Mouse (Mus musculus): Measurements from ENCODE around the gene Ndufa13.

Ndufa13 gene

GRCm38 (mm10) chr8:69906260-69906659 is 3.9 kb upstream of the Ndufa13 start:
- no peak for DNase-seq

GRCm38 (mm10) chr8:69904096-69904495 is 1.7 kb upstream of the Ndufa13 start:
- DNase-seq: no peak

- peak; percentile 99 for DNase-seq
Measured at GRCm38 (mm10) chr8:69903063-69903542, 745 bp upstream of the Ndufa13 start.

- peak; percentile 97 for DNase-seq
Measured at GRCm38 (mm10) chr8:69901484-69902162, 735 bp downstream of the Ndufa13 start.

GRCm38 (mm10) chr8:69900895-69901451 is 1.4 kb downstream of the Ndufa13 start:
- no peak for DNase-seq

- DNase-seq: no peak
Measured at GRCm38 (mm10) chr8:69899876-69900275, 2.5 kb downstream of the Ndufa13 start.

GRCm38 (mm10) chr8:69897857-69898256 is 4.5 kb downstream of the Ndufa13 start:
- DNase-seq: no peak

GRCm38 (mm10) chr8:69895772-69896451 is 6.4 kb downstream of the Ndufa13 start:
- DNase-seq: no peak

GRCm38 (mm10) chr8:69894836-69895332 is 7.5 kb downstream of the Ndufa13 start:
- DNase-seq: no peak

GRCm38 (mm10) chr8:69893863-69894262 is 8.5 kb downstream of the Ndufa13 start:
- peak; percentile 42 for DNase-seq

- peak; percentile 48 for DNase-seq
Measured at GRCm38 (mm10) chr8:69890813-69891241, 11.5 kb downstream of the Ndufa13 start.

- no peak for DNase-seq
Measured at GRCm38 (mm10) chr8:69888902-69889301, 13.5 kb downstream of the Ndufa13 start.

- no peak for DNase-seq
Measured at GRCm38 (mm10) chr8:69888244-69888866, 14.0 kb downstream of the Ndufa13 start.

GRCm38 (mm10) chr8:69887289-69888243 is 14.8 kb downstream of the Ndufa13 start, which contains the start of gene Cilp2:
Gene Cilp2, minus strand, starts transcription at chr8:69887687.
- no peak for DNase-seq

GRCm38 (mm10) chr8:69884141-69884540 is 18.2 kb downstream of the Ndufa13 start:
- no peak for DNase-seq

GRCm38 (mm10) chr8:69882833-69883600 is 19.3 kb downstream of the Ndufa13 start:
- no peak for DNase-seq

GRCm38 (mm10) chr8:69882021-69882756 is 20.2 kb downstream of the Ndufa13 start:
- DNase-seq: no peak

GRCm38 (mm10) chr8:69881261-69881865 is 21.0 kb downstream of the Ndufa13 start:
- DNase-seq: no peak

- DNase-seq: no peak
Measured at GRCm38 (mm10) chr8:69880841-69881240, 21.5 kb downstream of the Ndufa13 start.

- DNase-seq: no peak
Measured at GRCm38 (mm10) chr8:69879678-69880077, 22.7 kb downstream of the Ndufa13 start.

Measured in cerebellum, adult 8-10 months (tissue).